In genomic region chr8:72169098-72169668, GRCm38 (mm10) we compare ENCODE assay signal across 12 mouse cellular contexts. TPM values are rescaled to one million over a fixed set of nuclear protein-coding genes. Genes with fewer than 3 reads are reported as not detected.
DNase-seq lines count a peak whose midpoint lies in the region; ATAC-seq and TF ChIP-seq lines count a peak whose summit lies in the region.
"Had no signal": no experiment of that assay in that cellular context is flagged by ENCODE, and none has a peak within 500 bp of the region (broad histone marks: within the 10 kb centered on the region; RNA-seq: fewer than 3 reads in every experiment).

No protein-coding gene starts in this region.

- H3K4me3 ChIP-seq in G1E (ENCODE audit: low read depth, low read length): no peak overlapping the region; the same call in 1 of the 2 replicates
- H3K4me3 ChIP-seq in liver, embryonic 13.5 days (replicated peaks): no peak overlapping the region
- H3K4me3 ChIP-seq in small intestine, adult 2 months (ENCODE audit: low read depth, low read length): no peak overlapping the region
- H3K4me3 ChIP-seq: hindbrain, embryonic 15.5 days; midbrain, embryonic 13.5 days had no signal

- peak; percentile 14; the same call in 1 of the 2 replicates for TF ChIP-seq POLR2A in small intestine, adult 2 months (IDR thresholded peaks at IDR 0.05; ENCODE audit: low read depth, low read length)

- H3K36me3 ChIP-seq in G1E (replicated peaks): peaks cover 99% of the 10 kb centered on the region
- peaks cover 91% of the 10 kb centered on the region for H3K36me3 ChIP-seq in liver, embryonic 13.5 days
- H3K36me3 ChIP-seq in small intestine, adult 2 months (ENCODE audit: control insufficient read depth, insufficient read depth, low read length): peaks cover 65% of the 10 kb centered on the region

- H3K27me3 ChIP-seq in G1E (ENCODE audit: insufficient read depth, low read length): no peaks in the 10 kb centered on the region
- no peaks in the 10 kb centered on the region for H3K27me3 ChIP-seq in liver, embryonic 13.5 days
- no peaks in the 10 kb centered on the region for H3K27me3 ChIP-seq in small intestine, adult 2 months (ENCODE audit: control insufficient read depth, insufficient read depth, low read length)
- H3K27me3 ChIP-seq: hindbrain, embryonic 15.5 days; midbrain, embryonic 13.5 days had no signal

- peak overlapping the region; percentile 19; the same call in 1 of the 2 replicates for H3K27ac ChIP-seq in liver, embryonic 13.5 days
- H3K27ac ChIP-seq in small intestine, adult 2 months (ENCODE audit: insufficient read depth, low read depth, low read length): peak overlapping the region; percentile 80
- H3K27ac ChIP-seq: hindbrain, embryonic 15.5 days; midbrain, embryonic 13.5 days had no signal

- WGBS in liver, embryonic 13.5 days (ENCODE audit: insufficient replicate concordance): 67% methylated on average over 3 of the region's 3 CpGs
- WGBS in small intestine, adult 2 months: 77% methylated on average over 3 of the region's 3 CpGs

- peaks cover 61% of the 10 kb centered on the region for H3K4me1 ChIP-seq in G1E (ENCODE audit: insufficient read depth, low read depth, low read length)
- peaks cover 20% of the 10 kb centered on the region for H3K4me1 ChIP-seq in liver, embryonic 13.5 days (replicated peaks)
- peaks cover 30% of the 10 kb centered on the region; the same call in 1 of the 2 replicates for H3K4me1 ChIP-seq in small intestine, adult 2 months (ENCODE audit: control insufficient read depth, insufficient read depth, insufficient read length, low read length)
- H3K4me1 ChIP-seq: hindbrain, embryonic 15.5 days; midbrain, embryonic 13.5 days had no signal

- no peaks in the 10 kb centered on the region for H3K9me3 ChIP-seq in G1E (replicated peaks)
- H3K9me3 ChIP-seq in liver, embryonic 13.5 days (replicated peaks): no peaks in the 10 kb centered on the region
- H3K9me3 ChIP-seq: hindbrain, embryonic 15.5 days; midbrain, embryonic 13.5 days had no signal

- H3K4me2 ChIP-seq in liver, embryonic 13.5 days: no peak overlapping the region
- H3K4me2 ChIP-seq: hindbrain, embryonic 15.5 days; midbrain, embryonic 13.5 days had no signal

- peak; percentile 64 for ATAC-seq in G1E (ENCODE audit: extremely low read depth, insufficient number of reproducible peaks, low FRiP score, poor library complexity, severe bottlenecking)
- peak; percentile 8; the same call in 1 of the 2 replicates for ATAC-seq in liver, embryonic 13.5 days (ENCODE audit: low read depth)
- ATAC-seq: forebrain, embryonic 14.5 days; midbrain, embryonic 13.5 days had no signal

- intact Hi-C loops in gastrocnemius, postnatal 36 days (cut with DNase I): no loop called here

- H3K9ac ChIP-seq in liver, embryonic 13.5 days: no peak overlapping the region
- H3K9ac ChIP-seq: hindbrain, embryonic 15.5 days; midbrain, embryonic 13.5 days had no signal

- peak; percentile 78 to 86 for DNase-seq in B cell, adult 2 months
- DNase-seq in G1E (ENCODE audit: low spot score): peak; percentile 73
- DNase-seq in liver, embryonic 13.5 days: no peak
- DNase-seq in urinary bladder, adult 2 months (ENCODE audit: low spot score): no peak
- DNase-seq in gastrocnemius, postnatal 36 days: no peak
- DNase-seq in right cerebral cortex, postnatal 25 days: no peak
- DNase-seq: left cerebral cortex, postnatal 4 days had no signal

- TF ChIP-seq CTCF in G1E (IDR thresholded peaks at IDR 0.05; ENCODE audit: low read depth, low read length): no peak
- no peak for TF ChIP-seq CTCF in small intestine, adult 2 months (IDR thresholded peaks at IDR 0.05; ENCODE audit: extremely low read depth, insufficient read length, insufficient replicate concordance, low read depth, low read length)

RNA-seq across cellular contexts. Expression of gene Rab8a, which starts 8.2 kb away (rescaled TPM):
- total RNA-seq in G1E (2014; fragmentation: Nextera tagmentation): 63.9 and 77.0 TPM in 2 replicates
- total RNA-seq in G1E (2017): 418 and 431 TPM in 2 replicates
- polyA plus RNA-seq in G1E (2012): 51.8 and 63.6 TPM in 2 replicates
- 75.4 and 97.2 TPM in 2 replicates for polyA plus RNA-seq in liver, embryonic 13.5 days (2015; fragmentation: Nextera tagmentation; extraction: Ambion mirVana)
- polyA plus RNA-seq in small intestine, adult 2 months (2012; rRNA removed): 22.5 and 58.9 TPM in 2 replicates
- polyA plus RNA-seq in urinary bladder, adult 2 months (2012; rRNA removed): 82.2 and 89.4 TPM in 2 replicates
- total RNA-seq in gastrocnemius, postnatal 36 days (2021): 10 to 100 TPM in 1 of 2 experiments, 1 to 10 TPM in 1; 6.0 to 10.0 TPM

RNA-seq across cellular contexts. Expression of gene Hsh2d, which starts 20.3 kb away (rescaled TPM):
- 1.6 TPM in 1 of 2 replicates, not detected in the other for total RNA-seq in G1E (2014; fragmentation: Nextera tagmentation)
- total RNA-seq in G1E (2017): 0.16 and 0.35 TPM in 2 replicates
- 1.5 and 2.2 TPM in 2 replicates for polyA plus RNA-seq in G1E (2012)
- polyA plus RNA-seq in liver, embryonic 13.5 days (2015; fragmentation: Nextera tagmentation; extraction: Ambion mirVana): 0.16 and 0.29 TPM in 2 replicates
- polyA plus RNA-seq in small intestine, adult 2 months (2012; rRNA removed): 1.4 and 3.3 TPM in 2 replicates
- polyA plus RNA-seq in urinary bladder, adult 2 months (2012; rRNA removed): 0.23 and 0.24 TPM in 2 replicates
- not detected for total RNA-seq in gastrocnemius, postnatal 36 days (2021)
- total RNA-seq: heart, adult 8-10 months; left cerebral cortex, postnatal 4 days had no signal
- polyA plus RNA-seq: forebrain, embryonic 14.5 days; hindbrain, embryonic 15.5 days had no signal

RNA-seq across cellular contexts. Expression of gene Tpm4, which starts 34.4 kb away (rescaled TPM):
- total RNA-seq in G1E (2014; fragmentation: Nextera tagmentation): not detected in 2 replicates
- 2.2 and 2.7 TPM in 2 replicates for total RNA-seq in G1E (2017)
- polyA plus RNA-seq in G1E (2012): 0.03 and 0.04 TPM in 2 replicates
- polyA plus RNA-seq in liver, embryonic 13.5 days (2015; fragmentation: Nextera tagmentation; extraction: Ambion mirVana): 110 and 131 TPM in 2 replicates
- polyA plus RNA-seq in small intestine, adult 2 months (2012; rRNA removed): 19.1 and 27.3 TPM in 2 replicates
- polyA plus RNA-seq in urinary bladder, adult 2 months (2012; rRNA removed): 200 and 234 TPM in 2 replicates
- total RNA-seq in gastrocnemius, postnatal 36 days (2021): 10 to 100 TPM; 28.1 to 35.5 TPM

RNA-seq across cellular contexts. Expression of gene Cib3, which starts 43.5 kb away (rescaled TPM):
- total RNA-seq in G1E (2014; fragmentation: Nextera tagmentation) (not detected in 2 replicates), G1E (2017) (0.23 TPM in 1 of 2 replicates, not detected in the other)
- polyA plus RNA-seq in G1E (2012): not detected in 2 replicates
- not detected in 2 replicates for polyA plus RNA-seq in liver, embryonic 13.5 days (2015; fragmentation: Nextera tagmentation; extraction: Ambion mirVana)
- not detected in 2 replicates for polyA plus RNA-seq in small intestine, adult 2 months (2012; rRNA removed)
- polyA plus RNA-seq in urinary bladder, adult 2 months (2012; rRNA removed): 0.04 and 0.11 TPM in 2 replicates
- not detected for total RNA-seq in gastrocnemius, postnatal 36 days (2021)
- polyA plus RNA-seq: forebrain, embryonic 14.5 days; hindbrain, embryonic 15.5 days; midbrain, embryonic 13.5 days had no signal

RNA-seq across cellular contexts. Expression of gene Gm11034, which starts 44.3 kb away (rescaled TPM):
- total RNA-seq in G1E (2014; fragmentation: Nextera tagmentation) (not detected in 2 replicates), G1E (2017) (not detected in 2 replicates)
- not detected in 2 replicates for polyA plus RNA-seq in G1E (2012)
- polyA plus RNA-seq in liver, embryonic 13.5 days (2015; fragmentation: Nextera tagmentation; extraction: Ambion mirVana): not detected in 2 replicates
- polyA plus RNA-seq in small intestine, adult 2 months (2012; rRNA removed): not detected in 2 replicates
- not detected in 2 replicates for polyA plus RNA-seq in urinary bladder, adult 2 months (2012; rRNA removed)
- total RNA-seq in gastrocnemius, postnatal 36 days (2021): not detected
- total RNA-seq: heart, adult 8-10 months; left cerebral cortex, postnatal 4 days had no signal
- polyA plus RNA-seq: forebrain, embryonic 14.5 days; hindbrain, embryonic 15.5 days; midbrain, embryonic 13.5 days had no signal

Comparison
In these comparisons a context has a peak if more than half of its experiments do, and no peak if none do; other contexts are left out.
1. DNase-seq: peak in B cell, adult 2 months (2 of 2) and G1E (single experiment); none in liver, embryonic 13.5 days (single experiment), urinary bladder, adult 2 months (single experiment), gastrocnemius, postnatal 36 days (0 of 2) and right cerebral cortex, postnatal 25 days (single experiment).
2. RNA of gene Tpm4, which starts 34.4 kb away (polyA plus RNA-seq): 200 to 234 TPM in urinary bladder, adult 2 months, 110 to 131 TPM in liver, embryonic 13.5 days and 19.1 to 27.3 TPM in small intestine, adult 2 months; 0.03 to 0.04 TPM in G1E; every median in the first group is over 10 times any median in the second.